Mouse (Mus musculus) small intestine, adult 2 months (tissue): ENCODE data around the gene 4930404N11Rik.

Source experiments
- CTCF ChIP-seq: fragments of 200-500 bp; IDR thresholded peaks from 2 replicates; pipeline ENCODE4 v1.5.1; 2012; ENCODE audit warnings: low read depth, mild to moderate bottlenecking, control low read depth, inconsistent platforms, low read length, moderate library complexity, mixed read lengths; ENCODE audit not compliant: insufficient replicate concordance, insufficient read length; ENCODE audit errors: extremely low read depth
- POLR2A ChIP-seq: fragments of 200-500 bp; IDR thresholded peaks from 2 replicates; pipeline ENCODE4 v1.6.1; 2012; ENCODE audit warnings: low read depth, mild to moderate bottlenecking, control low read depth, inconsistent platforms, low read length, moderate library complexity

DNA sequence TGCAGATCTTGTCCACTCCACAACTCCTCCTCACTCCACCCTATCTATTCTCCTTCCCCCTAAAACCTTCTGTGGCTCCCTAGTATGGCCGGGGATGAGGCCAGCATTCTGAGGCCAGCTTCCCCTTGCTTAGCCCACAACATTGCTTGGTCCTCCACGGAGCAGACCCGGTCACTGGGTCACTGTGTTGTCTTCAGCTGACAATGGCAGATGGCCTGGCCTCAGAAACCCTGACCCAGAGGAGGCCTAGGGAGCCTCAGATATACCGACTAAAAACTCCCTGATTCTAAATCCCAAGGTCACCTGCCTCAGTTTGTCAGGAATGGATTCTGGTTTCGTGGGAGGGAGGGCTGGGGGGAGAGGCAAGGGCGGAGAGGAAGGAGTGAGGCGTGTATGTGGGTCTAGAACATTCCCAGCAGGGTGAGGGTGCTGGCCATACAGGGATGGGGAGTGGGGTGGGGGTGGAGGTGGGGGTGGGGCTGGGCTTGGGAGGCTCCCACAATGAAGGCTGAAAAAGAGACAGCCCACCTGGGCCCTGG is 36.7 kb upstream of the 4930404N11Rik start:
- no peak for TF ChIP-seq POLR2A
- TF ChIP-seq CTCF: no peak
